In the genomic region with DNA sequence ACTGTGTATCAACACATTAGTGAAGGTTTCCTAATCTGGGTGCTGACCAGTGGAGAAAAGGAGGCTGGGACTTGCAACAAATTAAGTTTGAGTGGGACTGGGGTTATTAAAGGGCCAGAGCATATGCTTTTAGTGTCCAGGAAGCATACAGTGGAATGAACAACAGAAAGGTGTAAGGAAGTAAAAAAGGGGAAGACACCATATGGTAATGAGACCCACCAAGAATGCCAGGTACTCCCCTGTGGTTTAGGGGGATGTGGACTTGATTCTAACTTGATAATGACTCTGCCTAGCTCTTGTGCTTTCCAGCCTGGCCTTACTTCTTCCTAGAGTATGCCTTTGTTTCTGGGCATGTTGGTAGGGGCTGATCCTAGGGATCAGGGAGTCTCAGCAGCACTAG, we compare ENCODE assay signal across 26 mouse cellular contexts. TPM values are rescaled to one million over a fixed set of nuclear protein-coding genes. Genes with fewer than 3 reads are reported as not detected.
DNase-seq lines count a peak whose midpoint lies in the region; ATAC-seq and TF ChIP-seq lines count a peak whose summit lies in the region.
"Had no signal": no experiment of that assay in that cellular context is flagged by ENCODE, and none has a peak within 500 bp of the region (broad histone marks: within the 10 kb centered on the region; RNA-seq: fewer than 3 reads in every experiment).

No protein-coding gene starts in this region.

- no peak for TF ChIP-seq POLR2A in MEL (IDR thresholded peaks at IDR 0.05; ENCODE audit: control insufficient read depth in 1 of 2, insufficient read depth in 1 of 2, low read depth in 1 of 2, low read length in 2 of 2, poor library complexity in 1 of 2)

- H3K9ac ChIP-seq in neural tube, embryonic 13.5 days = no peak overlapping the region
- H3K9ac ChIP-seq in MEL (ENCODE audit: control insufficient read depth, low read depth, low read length, poor library complexity, severe bottlenecking) = no peak overlapping the region
- H3K9ac ChIP-seq: embryonic facial prominence, embryonic 13.5 days; embryonic facial prominence, embryonic 15.5 days; forebrain, embryonic 12.5 days had no signal

- H3K27me3 ChIP-seq in neural tube, embryonic 13.5 days = no peaks in the 10 kb centered on the region
- no peaks in the 10 kb centered on the region for H3K27me3 ChIP-seq in MEL (ENCODE audit: control insufficient read depth in 1 of 2, insufficient read depth in 2 of 2, low read length in 2 of 2)
- H3K27me3 ChIP-seq: Patski had no signal

- no peak for TF ChIP-seq CTCF in MEL (IDR thresholded peaks at IDR 0.05 in 2 of 3, conservative IDR thresholded peaks at IDR 0.05 in 1 of 3; ENCODE audit: control insufficient read depth in 1 of 3, insufficient read depth in 1 of 3, low read depth in 2 of 3, low read length in 3 of 3, poor library complexity in 1 of 3, severe bottlenecking in 1 of 3)

- no peak for ATAC-seq in neural tube, embryonic 13.5 days (ENCODE audit: low read depth)
- ATAC-seq: activated CD4-positive, CD25-positive, alpha-beta regulatory T cell, adult 4 months; forebrain, embryonic 14.5 days; forebrain, embryonic 16.5 days; Patski had no signal

- TF ChIP-seq EP300 in MEL (IDR thresholded peaks at IDR 0.05; ENCODE audit: low read depth in 1 of 2, low read length in 2 of 2) = peak; percentile 26 to 65; a peak in 3 of 4 replicates

- H3K36me3 ChIP-seq in neural tube, embryonic 13.5 days = no peaks in the 10 kb centered on the region
- peaks cover 0 to 8% of the 10 kb centered on the region in 2 experiments; a peak in 2 of 4 replicates for H3K36me3 ChIP-seq in MEL (ENCODE audit: control insufficient read depth in 1 of 2, insufficient read depth in 2 of 2, low read length in 2 of 2)
- H3K36me3 ChIP-seq: embryonic facial prominence, embryonic 13.5 days; embryonic facial prominence, embryonic 15.5 days; forebrain, embryonic 10.5 days; forebrain, embryonic 12.5 days had no signal

- H3K4me2 ChIP-seq in neural tube, embryonic 13.5 days = no peak overlapping the region
- H3K4me2 ChIP-seq: embryonic facial prominence, embryonic 13.5 days; embryonic facial prominence, embryonic 15.5 days; forebrain, embryonic 12.5 days had no signal

- DNase-seq in neural tube, embryonic 10.5 days (ENCODE audit: extremely low spot score, low spot score) = no peak
- DNase-seq in MEL (ENCODE audit: low read depth, low spot score) = peak; percentile 73
- DNase-seq in layer of hippocampus, postnatal 36 days = no peak
- DNase-seq in right cerebral cortex, postnatal 10 days (ENCODE audit: low spot score in 2 of 2) = no peak
- DNase-seq: adrenal gland, adult 8-10 months; adrenal gland, postnatal 14 days; adrenal gland, postnatal 36 days; cerebellum, adult 18-20 months; cerebellum, adult 8-10 months; cerebellum, adult 9-11 months; cerebellum, postnatal 14 days; cerebellum, postnatal 36 days; embryo, embryonic 11 days had no signal

- peaks cover 64% of the 10 kb centered on the region for H3K4me1 ChIP-seq in neural tube, embryonic 13.5 days (replicated peaks)
- H3K4me1 ChIP-seq in MEL (ENCODE audit: control insufficient read depth in 1 of 2, insufficient read depth in 2 of 2, low read length in 2 of 2) = peaks cover 2 to 4% of the 10 kb centered on the region in 2 experiments
- H3K4me1 ChIP-seq: embryonic facial prominence, embryonic 13.5 days; embryonic facial prominence, embryonic 15.5 days; forebrain, embryonic 10.5 days; forebrain, embryonic 12.5 days had no signal

- 0 out of 2 replicates have a peak overlapping the region, but pooled peaks have one; percentile 7 for H3K27ac ChIP-seq in neural tube, embryonic 13.5 days (replicated peaks)
- no peak overlapping the region for H3K27ac ChIP-seq in MEL (ENCODE audit: control insufficient read depth, low read depth, low read length)
- H3K27ac ChIP-seq: embryonic facial prominence, embryonic 13.5 days; embryonic facial prominence, embryonic 15.5 days; forebrain, embryonic 10.5 days; forebrain, embryonic 12.5 days had no signal

- no peak overlapping the region for H3K4me3 ChIP-seq in neural tube, embryonic 13.5 days
- no peak overlapping the region for H3K4me3 ChIP-seq in MEL (ENCODE audit: control insufficient read depth in 1 of 2, insufficient read depth in 1 of 2, low read depth in 2 of 2, low read length in 2 of 2)
- H3K4me3 ChIP-seq: embryonic facial prominence, embryonic 13.5 days; embryonic facial prominence, embryonic 15.5 days; erythroblast, embryonic 14.5 days; forebrain, embryonic 10.5 days; forebrain, embryonic 12.5 days had no signal

- no peaks in the 10 kb centered on the region for H3K9me3 ChIP-seq in neural tube, embryonic 13.5 days
- H3K9me3 ChIP-seq in MEL (replicated peaks; ENCODE audit: insufficient read depth, low read length) = no peaks in the 10 kb centered on the region
- H3K9me3 ChIP-seq: embryonic facial prominence, embryonic 13.5 days; embryonic facial prominence, embryonic 15.5 days; forebrain, embryonic 10.5 days; forebrain, embryonic 12.5 days; G1E had no signal

- no peaks in the 10 kb centered on the region for H3K79me2 ChIP-seq in MEL (ENCODE audit: control insufficient read depth, insufficient read depth, low read length, poor library complexity)

- no peak for TF ChIP-seq RAD21 in MEL (IDR thresholded peaks at IDR 0.05; ENCODE audit: low read depth, low read length)

TF ChIP-seq in MEL, 35 proteins besides CTCF, POLR2A, EP300 and RAD21:
- peak; percentile 93 for TF ChIP-seq TBP (IDR thresholded peaks at IDR 0.05; ENCODE audit: low read depth, low read length)
- TF ChIP-seq RCOR1 (IDR thresholded peaks at IDR 0.05; ENCODE audit: low read depth, low read length) = 0 out of 2 replicates have a peak, but pooled peaks have one; percentile 58
- TF ChIP-seq MAZ (IDR thresholded peaks at IDR 0.05; ENCODE audit: low read depth, low read length) = no peak
- TF ChIP-seq SIN3A (IDR thresholded peaks at IDR 0.05; ENCODE audit: low read length) = 0 out of 2 replicates have a peak, but pooled peaks have one; percentile 22
- peak; percentile 91 for TF ChIP-seq UBTF (IDR thresholded peaks at IDR 0.05; ENCODE audit: borderline replicate concordance, insufficient read depth, low read depth, low read length)
- TF ChIP-seq ETS1 (IDR thresholded peaks at IDR 0.05; ENCODE audit: low read depth, low read length) = peak; percentile 38; the same call in 1 of the 2 replicates
- no peak for TF ChIP-seq MYC (IDR thresholded peaks at IDR 0.05; ENCODE audit: low read depth, low read length)
TF ChIP-seq in MEL: peak in this region for 5.

RNA-seq across cellular contexts. Expression of gene Hoxc4, which starts 34.5 kb away (rescaled TPM):
- 40.2 and 49.9 TPM in 2 replicates for polyA plus RNA-seq in neural tube, embryonic 13.5 days (2015; fragmentation: Nextera tagmentation; extraction: Ambion mirVana)
- 2.5 and 2.6 TPM in 2 replicates for total RNA-seq in MEL (2012; rRNA removed)
- 1 to 10 TPM in 1 of 2 experiments, not detected in 1; 9.4 TPM for polyA plus RNA-seq in MEL (2012; ENCODE audit: insufficient read depth in 1 of 2, insufficient read length in 2 of 2, low read depth in 1 of 2, low replicate concordance in 2 of 2, missing spikeins in 1 of 2)
- total RNA-seq in layer of hippocampus, postnatal 36 days (2021) = not detected
- total RNA-seq: common myeloid progenitor, adult 5-6 weeks had no signal
- polyA plus RNA-seq: activated CD4-positive, CD25-positive, alpha-beta regulatory T cell, adult 4 months; forebrain, embryonic 10.5 days; forebrain, embryonic 12.5 days; forebrain, embryonic 14.5 days; forebrain, embryonic 16.5 days; frontal cortex, adult 2 months had no signal

RNA-seq across cellular contexts. Expression of gene Hoxc6, which starts 55.2 kb away (rescaled TPM):
- polyA plus RNA-seq in neural tube, embryonic 13.5 days (2015; fragmentation: Nextera tagmentation; extraction: Ambion mirVana) = 46.8 and 51.1 TPM in 2 replicates
- total RNA-seq in MEL (2012; rRNA removed) = 1.7 and 2.3 TPM in 2 replicates
- polyA plus RNA-seq in MEL (2012; ENCODE audit: insufficient read depth in 1 of 2, insufficient read length in 2 of 2, low read depth in 1 of 2, low replicate concordance in 2 of 2, missing spikeins in 1 of 2) = 1 to 10 TPM in 1 of 2 experiments, not detected in 1; 9.4 TPM
- not detected for total RNA-seq in layer of hippocampus, postnatal 36 days (2021)
- total RNA-seq: common myeloid progenitor, adult 5-6 weeks had no signal
- polyA plus RNA-seq: activated CD4-positive, CD25-positive, alpha-beta regulatory T cell, adult 4 months; embryonic facial prominence, embryonic 13.5 days; erythroblast, embryonic 14.5 days; forebrain, embryonic 10.5 days; forebrain, embryonic 12.5 days; forebrain, embryonic 14.5 days; forebrain, embryonic 16.5 days; frontal cortex, adult 2 months had no signal
